26 mouse cellular contexts compared by ENCODE assay signal in the genomic region with DNA sequence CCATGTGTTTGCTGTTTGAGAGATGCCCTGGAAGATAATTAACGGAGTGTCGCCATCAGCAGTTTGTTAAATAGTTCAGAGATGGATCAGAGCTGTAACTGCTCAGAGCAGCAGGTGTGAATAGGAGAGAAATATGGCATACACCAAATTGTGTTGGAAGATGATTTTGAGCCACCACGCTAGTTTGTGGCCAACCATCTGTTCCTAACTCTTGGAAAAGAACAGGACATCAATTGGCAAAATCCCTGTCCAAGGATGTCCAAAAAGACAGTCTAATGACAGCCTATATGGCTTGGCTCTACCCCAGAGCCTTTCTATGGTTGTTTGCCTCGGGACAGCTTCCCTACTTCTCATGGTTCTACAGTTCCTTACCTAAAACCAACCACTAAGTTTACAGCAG. TPM values are rescaled to one million over a fixed set of nuclear protein-coding genes. Genes with fewer than 3 reads are reported as not detected.
"Had no signal": no experiment of that assay in that cellular context is flagged by ENCODE, and none has a peak within 500 bp of the region (broad histone marks: within the 10 kb centered on the region; RNA-seq: fewer than 3 reads in every experiment).

No protein-coding gene starts in this region.

- H3K36me3 ChIP-seq: limb, embryonic 10.5 days; limb, embryonic 13.5 days; liver, embryonic 12.5 days; liver, embryonic 15.5 days; lung, embryonic 15.5 days; midbrain, embryonic 10.5 days; midbrain, embryonic 13.5 days; neural tube, embryonic 13.5 days had no signal

- H3K4me2 ChIP-seq: limb, embryonic 13.5 days; liver, embryonic 12.5 days; liver, embryonic 15.5 days; lung, embryonic 15.5 days; midbrain, embryonic 13.5 days; neural tube, embryonic 13.5 days had no signal

- H3K9me3 ChIP-seq: limb, embryonic 10.5 days; limb, embryonic 13.5 days; liver, embryonic 12.5 days; liver, embryonic 15.5 days; lung, embryonic 15.5 days; midbrain, embryonic 10.5 days; midbrain, embryonic 13.5 days; neural tube, embryonic 13.5 days had no signal

- ATAC-seq: liver, embryonic 12.5 days; midbrain, embryonic 13.5 days; midbrain, embryonic 16.5 days had no signal

- H3K9ac ChIP-seq: limb, embryonic 13.5 days; liver, embryonic 12.5 days; liver, embryonic 15.5 days; lung, embryonic 15.5 days; midbrain, embryonic 13.5 days; neural tube, embryonic 13.5 days had no signal

- H3K27me3 ChIP-seq: limb, embryonic 13.5 days; liver, embryonic 12.5 days; liver, embryonic 15.5 days; lung, embryonic 15.5 days; megakaryocyte, embryonic 14.5 days; midbrain, embryonic 13.5 days; neural tube, embryonic 13.5 days had no signal

- H3K4me1 ChIP-seq: limb, embryonic 10.5 days; limb, embryonic 13.5 days; liver, embryonic 12.5 days; liver, embryonic 15.5 days; lung, embryonic 15.5 days; megakaryocyte, embryonic 14.5 days; midbrain, embryonic 10.5 days; midbrain, embryonic 13.5 days; neural tube, embryonic 13.5 days had no signal

- DNase-seq: kidney, postnatal 25 days; layer of hippocampus, adult 9-11 months; liver; lung, adult 18-20 months; lung, postnatal 10 days; lung, postnatal 36 days; retina, postnatal 1 day; right cerebral cortex, postnatal 25 days; spleen, adult 18-20 months; thymus, adult 18-20 months; thymus, postnatal 36 days had no signal

- H3K4me3 ChIP-seq: layer of hippocampus, adult 2 months; limb, embryonic 10.5 days; limb, embryonic 13.5 days; liver, embryonic 12.5 days; liver, embryonic 15.5 days; lung, embryonic 15.5 days; megakaryocyte, embryonic 14.5 days; midbrain, embryonic 10.5 days; midbrain, embryonic 13.5 days; myocyte; neural tube, embryonic 13.5 days had no signal

- H3K27ac ChIP-seq: kidney, postnatal 0 days; layer of hippocampus, adult 2 months; limb, embryonic 10.5 days; limb, embryonic 13.5 days; liver, embryonic 12.5 days; liver, embryonic 15.5 days; lung, embryonic 15.5 days; midbrain, embryonic 10.5 days; midbrain, embryonic 13.5 days; neural tube, embryonic 13.5 days had no signal

RNA-seq across cellular contexts. Expression of a gene that starts 49.5 kb away (rescaled TPM):
- total RNA-seq: monocyte, adult 5-6 weeks; neutrophil, adult 5-6 weeks had no signal
